Mouse (Mus musculus): ENCODE data around the gene Rp9.
"Not testable (repeated sequence)": the region's sequence is repeated elsewhere in the genome, so short reads cannot be mapped to it uniquely, and the experiment has no call there.

Gene Rp9

DNA sequence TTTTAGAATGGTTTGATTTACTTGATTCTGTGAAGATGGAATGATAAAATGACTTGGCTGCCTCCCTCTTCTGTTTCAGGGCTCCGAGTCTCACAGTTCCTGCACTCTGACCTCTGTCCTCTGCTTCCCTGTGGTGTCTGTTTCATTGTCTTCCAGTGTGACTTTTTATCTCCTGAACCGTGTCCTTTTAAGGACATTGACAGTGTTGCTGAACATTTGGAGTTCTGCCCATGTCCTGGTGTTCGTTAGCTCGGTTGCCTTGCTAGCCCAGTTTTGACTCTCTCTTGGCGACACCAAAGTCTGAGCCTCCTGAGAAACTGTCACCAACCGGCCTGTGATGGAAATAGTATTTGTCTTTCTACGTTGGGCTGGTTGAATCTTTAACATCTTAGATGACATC, 49.1 kb downstream of the Rp9 start:
- ATAC-seq (ENCODE audit: low TSS enrichment), result no peak

GRCm38 (mm10) chr9:22419877-22420276, 49.7 kb downstream of the Rp9 start:
- ATAC-seq (ENCODE audit: low TSS enrichment), result no peak

GRCm38 (mm10) chr9:22417547-22417946, 52.0 kb downstream of the Rp9 start:
- ATAC-seq (ENCODE audit: low TSS enrichment), result no peak

- ATAC-seq (ENCODE audit: low TSS enrichment), result no peak
These were observed 53.4 kb downstream of the Rp9 start for GRCm38 (mm10) chr9:22416187-22416586.

- peak; percentile 99 for ATAC-seq (ENCODE audit: low TSS enrichment)
These were observed 58.3 kb downstream of the Rp9 start, which contains the start of gene 9530077C05Rik for GRCm38 (mm10) chr9:22411002-22411857. TSS of gene 9530077C05Rik (plus strand) at chr9:22411513.

DNA sequence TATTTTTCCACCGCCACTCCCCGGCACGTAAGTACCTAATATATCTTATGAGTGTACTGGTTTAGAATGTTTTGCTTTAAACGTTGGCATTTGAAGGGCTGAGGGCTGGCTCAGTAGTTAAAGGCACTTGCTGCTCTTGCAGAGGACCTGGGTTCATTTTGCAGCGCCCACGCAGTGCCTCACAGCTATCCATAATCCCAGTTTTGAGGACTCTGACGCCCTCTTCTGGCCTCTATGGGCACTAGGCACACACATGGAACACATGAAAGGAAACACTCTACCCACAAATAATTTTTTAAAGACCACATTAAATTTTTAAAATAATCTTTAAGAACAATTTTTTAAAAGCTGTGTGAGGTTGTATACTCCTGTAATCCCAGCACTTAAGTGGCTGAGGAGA, 60.0 kb downstream of the Rp9 start:
- ATAC-seq (ENCODE audit: low TSS enrichment), result no peak

DNA sequence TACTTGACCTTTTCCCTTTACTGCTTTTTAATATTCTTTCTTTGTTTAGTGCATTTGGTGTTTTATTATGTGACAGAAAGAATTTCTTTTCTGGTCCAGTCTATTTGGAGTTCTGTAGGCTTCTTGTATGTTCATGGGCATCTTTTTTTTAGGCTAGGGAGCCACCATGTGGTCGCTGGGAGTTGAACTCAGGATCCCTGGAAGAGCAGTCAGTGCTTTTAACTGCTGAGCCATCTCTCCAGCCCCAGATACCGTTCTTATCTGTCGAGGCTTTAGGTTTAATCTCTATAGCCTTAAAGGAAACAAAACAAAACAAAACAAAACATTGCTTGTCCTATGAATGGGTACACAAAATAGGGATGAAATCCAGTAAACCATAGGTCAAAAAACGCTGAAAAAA, 61.2 kb downstream of the Rp9 start:
- ATAC-seq (ENCODE audit: low TSS enrichment), result not testable (repeated sequence)

- not testable (repeated sequence) for ATAC-seq (ENCODE audit: low TSS enrichment)
These were observed 61.9 kb downstream of the Rp9 start for GRCm38 (mm10) chr9:22407633-22408032.

DNA sequence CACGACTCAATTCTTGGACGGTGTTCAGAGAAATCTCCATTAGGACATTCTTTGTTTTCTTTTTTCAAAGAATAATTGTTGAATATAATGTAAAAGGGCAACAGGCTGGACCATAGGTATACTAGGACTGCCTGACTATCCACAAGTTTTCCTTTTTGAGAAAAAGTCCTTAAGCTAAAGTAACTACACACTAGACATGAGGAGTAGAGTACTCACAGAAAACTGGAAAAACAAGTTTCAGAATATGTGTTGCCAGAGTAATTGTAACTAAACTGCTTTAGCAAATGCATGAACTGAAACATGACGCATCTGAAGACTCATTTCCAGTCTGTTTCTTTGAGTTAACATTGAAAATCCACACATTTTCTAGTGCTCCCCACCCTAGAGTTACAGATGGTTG, 64.1 kb downstream of the Rp9 start:
- no peak for ATAC-seq (ENCODE audit: low TSS enrichment)

GRCm38 (mm10) chr9:22403501-22403900, 66.0 kb downstream of the Rp9 start:
- not testable (repeated sequence) for ATAC-seq (ENCODE audit: low TSS enrichment)

DNA sequence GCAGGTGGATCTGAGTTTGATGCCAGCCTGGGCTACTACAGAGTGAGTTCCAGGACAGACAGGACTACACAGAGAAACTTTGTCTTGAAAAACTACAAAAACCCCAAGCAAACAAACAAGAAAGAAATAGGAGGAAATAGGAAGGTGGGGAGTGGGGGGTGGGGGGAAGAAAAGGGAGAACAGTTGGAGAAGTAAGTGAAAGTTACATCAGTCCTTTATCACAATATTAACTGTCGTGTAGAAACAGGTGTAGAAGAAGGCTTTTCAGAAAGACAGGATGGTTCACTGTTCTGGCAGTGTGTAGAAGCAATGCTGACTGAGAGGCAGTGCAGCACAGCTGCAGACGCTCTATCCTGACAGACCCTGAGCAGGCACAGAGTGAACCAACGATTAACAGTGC, 66.6 kb downstream of the Rp9 start:
- no peak for ATAC-seq (ENCODE audit: low TSS enrichment)

DNA sequence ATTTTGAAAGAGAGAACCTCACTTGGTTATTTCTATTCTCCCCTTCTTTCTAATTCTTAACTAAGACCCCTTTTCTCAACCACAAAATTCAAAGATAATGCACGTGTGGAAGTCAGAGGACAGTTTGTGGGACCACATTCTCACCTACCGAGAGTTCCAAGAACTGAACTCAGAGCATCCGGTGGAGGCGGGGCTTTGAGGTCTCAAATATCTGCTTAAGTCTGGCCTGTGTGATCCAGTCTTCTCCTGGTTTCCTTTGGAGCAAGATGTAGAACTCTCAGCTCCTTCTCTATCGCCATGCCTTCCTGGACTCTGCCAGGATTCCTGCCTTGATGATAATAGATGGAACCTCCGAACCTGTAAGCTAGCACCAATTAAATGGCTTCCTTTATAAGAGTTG, 67.5 kb downstream of the Rp9 start:
- no peak for ATAC-seq (ENCODE audit: low TSS enrichment)

DNA sequence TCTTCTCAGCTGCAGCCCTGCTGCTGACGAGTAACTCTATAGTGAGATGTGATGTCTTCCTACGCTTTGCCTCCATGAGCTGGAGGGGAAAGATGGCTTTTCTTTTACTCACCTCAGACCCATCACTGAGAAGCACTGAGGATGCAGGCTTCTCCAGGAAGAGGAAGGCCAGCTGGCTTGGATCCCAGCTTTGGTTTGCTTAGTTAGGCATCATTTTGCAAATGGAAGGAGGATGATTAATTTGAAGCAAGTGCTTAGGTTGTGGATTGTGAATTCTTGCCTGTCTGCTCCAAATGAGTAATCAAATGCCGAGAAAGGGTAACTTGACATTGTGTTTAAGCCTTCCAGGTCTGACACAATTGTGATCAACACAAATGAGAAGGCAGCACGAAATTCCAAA, 70.5 kb downstream of the Rp9 start:
- no peak; the same call in 1 of the 2 replicates for ATAC-seq (ENCODE audit: low TSS enrichment)

DNA sequence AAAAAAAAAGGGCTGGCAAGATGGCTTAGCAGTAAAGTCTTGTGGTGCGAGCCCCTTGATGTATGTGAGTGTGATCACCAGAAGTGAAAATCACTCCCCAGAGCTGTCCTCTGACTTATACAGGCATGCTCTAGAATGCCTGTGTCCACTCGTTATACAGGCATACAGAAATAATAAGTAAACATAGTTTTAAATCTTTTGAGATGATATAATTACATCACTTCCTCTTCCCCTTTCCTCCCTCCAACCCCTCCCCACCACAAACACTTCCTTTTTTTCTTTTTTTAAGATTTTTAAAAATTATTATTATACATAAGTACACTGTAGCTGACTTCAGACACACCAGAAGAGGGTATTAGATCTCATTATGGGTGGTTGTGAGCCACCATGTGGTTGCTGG, 74.8 kb downstream of the Rp9 start:
- no peak for ATAC-seq (ENCODE audit: low TSS enrichment)

DNA sequence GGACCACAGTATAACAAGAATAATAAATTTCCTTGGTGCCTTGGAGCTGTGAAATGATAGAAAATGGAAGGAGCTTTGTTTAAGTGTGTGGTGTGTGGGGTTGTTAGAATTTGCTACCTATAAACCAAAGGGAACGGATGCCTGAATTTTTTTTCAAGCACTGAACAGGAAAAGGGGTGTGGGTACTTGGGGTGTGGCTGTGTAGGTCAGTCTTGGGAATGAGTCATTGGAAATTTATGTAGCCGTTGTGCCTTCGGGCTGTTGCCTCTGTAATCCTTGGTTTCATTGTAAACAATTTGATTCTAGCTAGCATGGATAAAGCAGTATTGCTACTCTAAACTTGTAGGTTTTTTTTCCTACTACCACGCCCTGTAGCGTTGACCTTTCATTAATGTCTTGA, 79.2 kb downstream of the Rp9 start:
- ATAC-seq (ENCODE audit: low TSS enrichment), result no peak

DNA sequence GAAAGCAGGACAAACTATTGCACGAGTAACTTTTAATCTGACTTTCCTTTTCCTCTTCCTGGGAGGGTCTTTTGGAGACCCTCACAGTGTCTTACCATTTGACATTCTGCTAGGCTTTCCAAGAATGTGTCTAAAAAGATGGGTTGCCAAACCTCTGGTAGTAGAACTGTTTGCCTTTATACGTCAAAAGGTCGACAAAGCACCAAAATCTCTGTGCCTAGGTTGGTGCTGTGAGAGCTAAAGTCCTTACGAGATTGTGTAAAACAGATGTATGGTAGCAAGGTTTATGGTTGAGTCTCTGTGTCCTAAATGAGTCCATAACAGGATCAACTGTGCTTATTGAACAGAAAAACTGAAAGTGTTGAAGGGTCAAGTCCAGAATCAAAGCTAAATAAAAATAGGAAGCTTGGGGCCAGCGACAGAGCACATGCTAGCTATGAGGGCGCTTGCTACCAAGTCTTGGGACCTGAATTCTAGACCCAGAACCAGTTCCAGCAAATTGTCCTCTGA, 79.8 kb downstream of the Rp9 start:
- ATAC-seq (ENCODE audit: low TSS enrichment), result no peak

DNA sequence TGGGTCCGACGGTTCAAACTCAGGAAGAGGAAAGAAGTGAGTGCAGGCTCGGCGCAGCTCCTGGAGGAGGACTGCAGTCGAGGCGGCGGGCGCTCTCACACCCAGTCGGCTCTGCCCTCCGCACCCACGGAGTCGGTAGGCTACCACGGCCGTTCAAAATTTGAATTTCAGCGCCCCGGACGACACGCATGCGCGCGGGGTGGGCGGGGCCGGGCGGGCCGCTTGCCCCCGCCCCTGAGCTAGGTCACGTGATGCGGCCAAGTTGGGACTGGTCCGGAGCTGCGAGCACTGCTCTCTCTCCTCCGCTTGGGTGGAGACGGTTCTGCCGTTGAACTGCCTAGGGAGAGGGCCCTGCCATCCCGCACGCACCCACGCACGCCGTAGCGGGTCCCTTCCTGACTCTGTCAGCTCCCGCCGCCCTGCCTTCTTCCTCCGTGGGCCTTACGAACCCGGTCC, 80.5 kb downstream of the Rp9 start, which contains the start of gene Anln:
Anln (minus strand) TSS at position 168 of the 456 bp plus-strand sequence.
- peak; percentile 95 for ATAC-seq (ENCODE audit: low TSS enrichment)

GRCm38 (mm10) chr9:22388401-22388980, 81.1 kb downstream of the Rp9 start:
- peak; percentile 8; the same call in 1 of the 2 replicates for ATAC-seq (ENCODE audit: low TSS enrichment)

- no peak for ATAC-seq (ENCODE audit: low TSS enrichment)
These were observed 81.6 kb downstream of the Rp9 start for GRCm38 (mm10) chr9:22387901-22388300.

DNA sequence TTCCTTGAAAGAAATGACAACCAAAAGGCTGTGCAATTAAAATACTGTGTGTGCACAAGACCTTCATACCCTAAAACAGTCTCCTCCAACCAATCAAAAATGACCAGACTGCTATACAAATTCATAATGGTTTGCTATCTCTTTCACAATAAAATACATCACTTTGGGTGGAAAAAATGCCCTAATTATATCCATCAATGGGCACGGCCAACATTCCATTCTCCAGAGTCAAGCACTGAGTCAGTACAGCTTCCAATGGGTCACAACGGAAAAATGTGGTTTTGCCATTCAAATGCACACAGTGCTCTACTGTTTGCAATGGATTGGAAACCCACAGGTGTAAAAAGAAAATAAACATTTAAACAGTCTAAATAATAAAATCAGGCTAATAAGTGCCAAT, 83.7 kb downstream of the Rp9 start:
- ATAC-seq (ENCODE audit: low TSS enrichment), result no peak

GRCm38 (mm10) chr9:22376086-22376485, 93.5 kb downstream of the Rp9 start:
- peak; percentile 59; the same call in 1 of the 2 replicates for ATAC-seq (ENCODE audit: low TSS enrichment)

GRCm38 (mm10) chr9:22372760-22373159, 96.8 kb downstream of the Rp9 start:
- no peak for ATAC-seq (ENCODE audit: low TSS enrichment)

- ATAC-seq (ENCODE audit: low TSS enrichment), result peak; percentile 70; the same call in 1 of the 2 replicates
These were observed 101.5 kb downstream of the Rp9 start for GRCm38 (mm10) chr9:22368030-22368429.
